Mouse (Mus musculus) kidney, postnatal 25 days (tissue): ENCODE results near the gene Chst3.
"Not testable (repeated sequence)": the region's sequence is repeated elsewhere in the genome, so short reads cannot be mapped to it uniquely, and the experiment has no call there.

ENCODE experiments used
- DNase-seq, 2 experiments: peaks; one replicate each; pipeline ENCODE4 v3.0.0; 2021; ENCODE audit warnings: mixed read lengths in 2 of 2

The Chst3 gene

DNA sequence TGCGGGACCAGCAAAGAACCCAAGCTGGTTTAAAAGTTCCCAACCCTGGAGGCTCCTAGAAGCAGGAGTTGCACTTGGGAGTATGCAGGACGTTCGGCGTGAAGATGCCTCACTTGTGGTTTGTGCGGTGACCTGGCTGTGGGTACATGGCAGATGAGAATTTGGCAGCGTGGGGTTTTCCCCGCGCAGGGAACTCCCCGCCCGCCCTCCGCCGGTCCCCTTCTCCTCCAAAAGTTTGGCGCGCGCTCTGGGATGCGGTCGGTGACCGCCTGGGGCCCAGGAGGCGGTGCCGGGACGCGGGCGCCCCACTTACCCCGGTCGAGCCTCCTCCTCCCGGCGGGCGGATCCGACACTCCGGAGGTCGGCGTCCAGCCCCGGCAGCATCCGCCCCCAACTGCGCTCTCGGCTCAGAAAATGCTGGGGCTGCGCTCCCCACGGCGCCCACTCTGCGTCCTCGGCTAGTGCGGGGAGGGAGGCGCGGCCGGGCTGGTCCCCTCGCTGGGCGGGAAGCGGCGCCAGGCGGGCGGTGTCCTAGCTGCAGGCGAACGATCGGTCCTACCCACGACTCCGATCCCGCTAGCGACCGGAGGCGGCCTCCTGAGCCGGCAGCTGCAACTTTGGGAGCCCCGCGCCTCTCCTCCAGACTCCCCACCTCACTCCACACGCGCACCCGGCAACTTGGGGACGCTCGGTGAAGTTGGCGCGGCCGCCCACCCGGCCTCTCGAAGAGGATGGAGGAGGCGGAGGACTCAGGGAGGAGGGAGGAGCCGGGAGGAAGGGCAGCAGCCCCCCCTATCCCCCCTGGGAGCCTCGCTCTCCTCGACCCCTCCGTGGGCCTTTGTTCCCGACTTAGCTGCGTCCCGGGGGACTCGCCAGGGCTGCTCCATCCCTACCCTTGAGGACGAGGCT lies at the start of gene Chst3:
Gene Chst3 (minus strand): TSS at position 670 of the 909 bp plus-strand sequence.
- peak; percentile 80 to 91 for DNase-seq

DNA sequence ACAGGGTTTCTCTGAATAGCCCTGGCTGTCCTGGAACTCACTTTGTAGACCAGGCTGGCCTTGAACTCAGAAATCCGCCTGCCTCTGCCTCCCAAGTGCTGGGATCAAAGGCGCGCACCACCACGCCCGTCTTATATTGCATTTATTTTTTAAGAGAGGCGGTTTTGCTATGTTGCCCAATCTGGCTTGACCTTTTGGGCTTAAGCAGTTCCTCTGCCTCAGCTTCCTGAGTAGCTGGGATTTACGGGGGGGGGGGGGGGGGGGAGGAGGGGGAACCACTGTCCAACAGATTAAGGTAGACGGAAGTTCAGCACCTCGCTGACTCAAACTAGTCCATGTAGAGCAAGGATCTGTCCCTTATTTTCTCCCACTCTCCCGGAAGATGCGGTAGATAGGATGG lies 49.7 kb upstream of the Chst3 start:
- no peak for DNase-seq

- no peak for DNase-seq
These were observed 47.9 kb upstream of the Chst3 start for GRCm38 (mm10) chr10:60266842-60267401.

GRCm38 (mm10) chr10:60265252-60265651 lies 46.2 kb upstream of the Chst3 start:
- DNase-seq: peak in 1 of 2 experiments; percentile 58

DNA sequence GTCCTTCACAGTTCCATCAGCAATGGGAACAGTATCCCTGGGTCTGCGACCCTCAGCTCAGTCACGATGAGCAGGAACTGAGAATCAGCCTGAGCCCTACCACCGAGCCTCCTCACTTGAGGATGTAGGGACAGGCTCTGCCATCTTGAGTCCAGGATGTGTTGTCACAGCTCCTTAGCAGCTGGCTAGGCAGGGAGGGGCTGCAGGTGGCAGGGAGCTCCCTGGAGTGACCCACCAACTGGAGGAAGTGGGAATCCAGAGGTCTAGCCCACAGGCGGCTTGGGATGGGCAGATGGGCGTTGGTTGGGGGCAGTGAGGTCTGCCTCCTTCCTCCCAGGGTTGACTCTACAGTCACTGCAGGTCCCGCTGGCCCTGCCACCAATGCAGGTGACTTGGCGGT lies 44.3 kb upstream of the Chst3 start:
- no peak for DNase-seq

GRCm38 (mm10) chr10:60262386-60262785 lies 43.3 kb upstream of the Chst3 start:
- peak; percentile 94 to 96 for DNase-seq

DNA sequence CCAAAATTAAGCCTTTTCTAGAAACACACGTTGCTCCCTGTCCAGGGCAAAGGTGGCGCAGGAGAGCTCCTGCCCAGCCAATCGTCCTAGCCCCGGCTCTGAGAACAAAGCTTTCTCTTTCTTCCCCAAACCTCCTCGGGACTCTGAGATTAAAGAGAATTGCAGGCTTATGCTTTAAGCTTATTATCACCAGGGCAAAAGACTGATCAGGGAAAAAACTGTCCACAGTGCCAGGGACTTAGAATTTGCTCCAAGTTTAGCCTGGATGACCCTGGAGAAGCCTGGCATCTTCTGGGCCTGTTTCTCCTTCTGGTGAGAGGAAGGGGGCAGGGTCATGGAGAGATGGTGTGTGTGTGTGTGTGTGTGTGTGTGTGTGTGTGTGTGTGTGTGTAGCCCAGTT lies 42.5 kb upstream of the Chst3 start:
- no peak for DNase-seq

DNA sequence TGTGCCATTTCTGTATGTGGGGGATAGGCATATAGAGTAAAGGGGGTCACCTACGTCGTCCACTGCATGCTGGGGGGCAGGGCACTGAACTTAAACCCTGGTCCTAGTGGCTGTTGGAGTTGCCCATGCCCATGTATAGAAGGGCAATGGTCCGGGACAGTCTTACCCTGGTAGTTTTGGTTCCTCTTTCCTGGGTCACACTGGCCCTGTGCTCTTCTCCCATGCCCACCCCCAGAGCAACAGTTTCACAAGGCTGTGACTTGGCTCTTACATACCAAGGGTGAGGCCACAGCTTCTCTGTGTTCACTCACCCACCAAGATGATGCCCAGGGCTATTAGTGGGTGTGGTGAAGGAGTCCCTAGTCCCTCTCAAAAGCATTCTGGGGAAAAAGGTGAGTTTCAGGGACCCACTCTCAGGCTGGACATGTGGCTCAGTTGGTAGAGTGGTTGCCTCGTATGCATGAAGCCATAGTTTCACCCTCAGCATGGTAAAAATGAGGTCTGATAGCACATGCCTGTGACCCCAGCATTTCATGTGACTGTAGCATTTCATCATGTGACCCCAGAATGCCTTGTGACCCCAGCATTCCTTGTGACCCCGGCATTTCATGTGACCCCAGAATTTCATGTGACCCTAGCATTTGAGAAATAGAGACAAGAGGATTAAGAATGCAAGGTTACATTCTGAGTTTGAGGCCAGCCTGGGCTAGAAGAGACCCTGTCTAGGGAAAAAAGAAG lies 41.7 kb upstream of the Chst3 start:
- DNase-seq: no peak

- no peak for DNase-seq
These were observed 38.3 kb upstream of the Chst3 start for GRCm38 (mm10) chr10:60257261-60257825.

DNA sequence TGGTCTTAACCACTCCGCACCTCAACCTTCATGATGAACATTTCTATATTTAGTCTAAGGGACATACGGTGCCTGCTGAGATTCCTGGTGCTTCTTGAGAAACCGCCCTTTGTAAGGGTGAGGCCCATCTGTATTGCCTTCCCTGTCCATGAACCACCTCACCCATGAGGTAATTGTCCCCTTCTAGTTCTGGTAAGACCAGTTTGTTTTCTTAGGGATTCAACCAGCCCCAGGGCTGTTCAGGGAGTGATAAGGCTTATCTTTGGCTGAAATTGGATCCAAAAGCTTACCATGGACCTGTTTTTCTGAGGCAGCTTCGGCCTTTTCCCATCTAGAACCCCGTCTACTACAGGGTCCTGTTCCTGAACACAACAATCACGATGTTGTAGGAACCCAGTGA lies 37.0 kb upstream of the Chst3 start:
- no peak for DNase-seq

DNA sequence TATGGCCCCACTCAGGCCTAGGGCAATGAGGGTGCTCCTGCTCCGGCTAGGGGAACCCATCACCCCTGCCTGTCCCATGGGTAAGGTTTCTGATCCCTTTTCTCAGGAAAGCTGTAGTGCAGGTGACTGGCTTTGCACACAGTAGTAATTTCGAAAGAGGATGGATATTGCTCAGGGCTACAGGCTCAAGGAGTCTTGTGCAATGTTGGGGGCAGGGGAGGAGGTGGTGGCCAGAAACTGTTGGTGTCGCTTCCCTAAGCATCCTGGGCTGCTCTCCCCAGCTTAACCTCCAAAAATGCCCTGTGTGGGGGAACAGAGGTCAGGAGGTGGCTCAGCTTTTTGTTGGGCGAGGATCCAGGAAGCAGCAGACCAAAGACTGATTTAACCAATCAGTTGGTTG lies 33.5 kb upstream of the Chst3 start:
- peak in 1 of 2 experiments; percentile 31 for DNase-seq

- DNase-seq: no peak
These were observed 33.1 kb upstream of the Chst3 start for GRCm38 (mm10) chr10:60252187-60252586.

DNA sequence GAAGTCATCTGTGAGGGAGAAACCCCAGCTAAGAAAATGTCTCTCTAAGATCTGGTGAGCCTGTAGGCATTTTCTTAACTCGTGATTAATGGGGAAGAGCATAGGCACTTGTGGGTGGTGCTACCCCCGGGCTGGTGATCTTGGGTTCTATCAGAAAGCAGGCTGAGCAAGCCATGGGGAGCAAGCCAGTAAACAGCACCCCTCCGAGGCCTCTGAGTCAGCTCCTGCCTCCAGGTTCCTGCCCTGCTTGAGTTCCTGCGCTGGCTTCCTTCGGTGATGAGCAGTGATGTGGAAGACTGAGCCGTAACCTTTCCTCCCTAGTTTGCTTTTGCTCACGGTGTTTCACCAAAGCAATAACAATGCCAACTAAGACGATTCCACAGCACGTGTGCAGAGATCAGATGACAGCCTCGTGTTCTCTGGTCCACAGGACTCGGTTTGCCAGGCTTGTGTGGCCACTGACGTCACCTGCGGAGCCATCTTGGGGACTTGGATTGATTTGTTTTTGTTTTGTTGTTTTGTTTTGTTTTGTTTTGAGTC lies 31.4 kb upstream of the Chst3 start:
- peak; percentile 63 to 77 for DNase-seq

- DNase-seq: peak in 1 of 2 experiments; percentile 19
These were observed 29.3 kb upstream of the Chst3 start for GRCm38 (mm10) chr10:60248345-60248744.

DNA sequence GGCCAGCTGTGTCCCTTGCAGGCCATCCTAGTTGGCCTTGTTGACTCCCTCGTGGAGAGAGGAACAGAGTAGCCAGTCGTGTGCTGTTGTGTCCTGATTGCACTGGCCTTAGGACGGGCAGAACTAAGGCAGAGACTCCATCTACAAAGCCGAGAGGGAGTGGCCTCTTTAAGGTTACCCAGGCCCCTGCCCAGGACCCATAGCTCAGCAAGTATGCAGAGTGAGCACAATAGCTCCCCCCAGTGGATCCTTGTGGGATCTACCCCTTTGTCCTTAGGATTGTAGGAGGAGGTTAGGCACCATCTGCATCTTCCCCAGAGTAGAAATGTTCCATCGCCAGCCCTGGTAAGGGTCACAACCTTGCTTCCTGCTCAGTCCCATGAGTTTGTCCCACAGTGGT lies 27.5 kb upstream of the Chst3 start:
- peak; percentile 64 to 73 for DNase-seq

DNA sequence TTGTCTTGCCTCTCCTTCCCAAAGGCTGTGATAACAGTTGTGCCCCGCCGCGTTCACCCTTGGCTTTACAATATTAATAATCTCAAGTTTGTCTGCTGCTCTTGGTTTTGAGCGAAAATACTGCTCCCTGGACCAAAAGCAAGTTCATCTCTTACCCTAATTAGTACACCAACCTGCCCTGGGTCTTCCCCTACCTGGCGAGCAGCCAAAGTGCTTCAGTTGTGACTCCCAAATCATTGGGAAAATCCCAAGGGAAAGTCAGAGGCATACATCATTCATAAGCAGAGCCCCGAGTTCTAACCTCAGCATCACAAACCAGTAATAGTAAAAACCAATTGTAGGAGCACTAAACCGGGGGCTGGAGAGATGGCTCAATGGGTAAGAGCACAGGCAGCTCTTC lies 26.6 kb upstream of the Chst3 start:
- no peak for DNase-seq

DNA sequence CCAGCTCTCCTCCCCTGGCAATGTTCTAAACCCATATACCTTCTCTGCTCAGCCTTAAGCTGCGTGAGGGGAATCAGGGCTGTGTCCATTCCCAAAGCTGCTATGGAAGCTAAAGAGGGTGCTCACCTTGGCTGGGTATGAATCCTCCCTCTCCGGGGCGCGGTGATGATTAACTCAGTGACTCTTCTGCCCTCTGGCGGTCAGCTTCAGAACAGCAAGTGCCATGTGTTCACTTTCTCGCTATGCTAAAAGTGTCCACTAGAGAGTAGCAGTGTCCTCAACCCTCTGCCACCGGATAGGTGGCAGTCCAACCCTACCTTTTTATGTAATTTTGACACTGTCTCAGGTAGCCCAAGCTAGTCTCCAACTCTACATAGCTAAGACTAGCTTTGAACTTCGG lies 26.0 kb upstream of the Chst3 start:
- DNase-seq: peak; percentile 86 to 98

DNA sequence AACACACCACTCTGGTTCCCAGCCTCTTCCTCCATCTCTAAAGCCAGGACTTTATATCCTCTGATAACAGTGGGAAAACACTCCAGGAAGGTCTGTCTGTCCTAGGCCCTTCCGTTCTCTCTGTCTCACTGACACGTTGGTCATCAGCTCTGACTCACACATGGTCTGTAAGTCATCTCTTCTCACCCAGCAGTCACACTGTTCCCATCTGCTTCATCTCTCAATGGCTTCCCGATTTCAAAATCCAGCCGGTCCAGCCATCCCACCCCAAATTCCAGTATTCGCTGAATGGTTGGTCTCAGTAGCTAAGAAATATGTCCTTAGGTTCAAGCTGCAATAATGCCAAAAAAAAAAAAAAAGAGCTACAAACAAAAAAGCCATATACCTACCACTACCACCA lies 24.9 kb upstream of the Chst3 start:
- DNase-seq: no peak

DNA sequence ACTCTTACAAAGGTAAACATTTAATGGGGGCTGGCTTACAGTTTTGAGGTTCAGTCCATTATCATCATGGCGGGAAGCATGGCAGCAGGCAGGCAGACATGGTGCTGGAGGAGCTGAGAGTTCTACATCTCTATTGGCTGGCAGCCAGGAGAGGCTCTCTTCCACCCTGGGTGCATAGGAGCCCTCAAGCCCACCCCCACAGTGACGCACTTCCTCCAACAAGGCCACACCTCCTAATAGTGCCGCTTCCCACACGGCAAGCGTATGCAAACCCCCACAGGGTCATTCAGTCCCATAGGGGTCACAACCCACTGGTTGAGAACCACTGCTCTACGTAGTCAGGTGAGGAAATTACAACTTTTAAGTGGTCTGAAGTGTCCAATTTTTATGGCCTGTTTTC lies 21.4 kb upstream of the Chst3 start:
- DNase-seq: no peak

DNA sequence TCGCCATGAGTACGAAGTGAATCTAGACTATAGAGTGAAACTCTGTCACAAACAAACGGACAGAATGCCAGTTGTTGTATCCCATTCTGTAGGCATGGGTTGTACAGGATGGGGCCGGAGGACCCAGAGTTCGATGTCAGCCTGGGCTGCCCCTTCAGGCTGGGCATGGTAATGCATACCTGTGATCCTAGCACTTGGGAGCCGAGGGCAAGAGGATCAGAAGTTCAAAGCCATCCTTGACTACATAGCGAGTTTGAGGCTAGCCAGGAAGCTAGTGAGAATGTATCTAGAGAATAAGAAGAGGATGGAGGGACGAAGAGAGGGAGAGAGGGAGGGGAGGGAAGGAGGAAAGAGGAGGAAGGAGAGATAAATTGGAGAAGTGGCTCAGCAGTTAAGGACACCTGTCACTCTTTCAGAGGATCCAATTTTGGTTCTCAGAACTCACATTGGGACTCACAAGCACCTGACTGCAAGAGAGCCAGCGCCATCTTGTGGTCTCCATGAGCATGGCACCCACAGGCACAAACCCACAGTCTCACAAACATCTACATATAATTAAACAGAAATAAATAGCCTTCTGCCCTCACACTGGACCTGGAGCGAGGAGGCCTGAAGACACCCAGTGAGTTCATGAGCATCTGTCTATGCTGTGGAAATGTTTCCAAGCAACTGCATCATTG lies 18.6 kb upstream of the Chst3 start:
- DNase-seq: peak; percentile 78 to 80

DNA sequence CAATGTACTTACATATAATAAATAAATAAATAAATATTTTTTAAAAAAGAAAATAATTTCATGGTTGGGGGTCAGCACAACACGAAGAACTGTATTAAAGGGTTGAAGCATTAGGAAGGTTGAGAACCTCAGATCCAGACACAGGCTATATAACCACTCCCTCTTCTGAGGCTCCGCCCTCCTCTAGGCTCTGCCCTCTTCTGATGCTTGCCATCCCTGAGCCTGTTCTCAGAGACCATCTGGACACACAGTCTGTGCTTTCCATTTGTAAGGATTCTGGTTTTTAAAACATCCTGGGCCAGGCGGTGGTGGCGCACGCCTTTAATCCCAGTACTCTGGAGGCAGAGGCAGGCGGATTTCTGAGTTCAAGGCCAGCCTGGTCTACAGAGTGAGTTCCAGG lies 16.8 kb upstream of the Chst3 start:
- DNase-seq: not testable (repeated sequence)

- no peak for DNase-seq
These were observed 14.9 kb upstream of the Chst3 start for GRCm38 (mm10) chr10:60234006-60234405.
